Mouse (Mus musculus) thymus, adult 2 months (tissue): Measurements from ENCODE around the gene Pgf.

Experiments used
- CTCF ChIP-seq: fragments of 200-500 bp; IDR thresholded peaks from 2 replicates; pipeline ENCODE4 v1.5.1; 2012; ENCODE audit warnings: mild to moderate bottlenecking, control low read depth, low read length, moderate library complexity, borderline replicate concordance; ENCODE audit not compliant: control insufficient read depth, poor library complexity, insufficient read depth; ENCODE audit errors: extremely low read depth
- POLR2A ChIP-seq: fragments of 200-500 bp; IDR thresholded peaks from 2 replicates; pipeline ENCODE4 v1.6.1; 2012; ENCODE audit warnings: mild to moderate bottlenecking, low read length, control low read depth, moderate library complexity; ENCODE audit not compliant: control insufficient read depth, poor library complexity, insufficient read depth; ENCODE audit errors: extremely low read depth

- TF ChIP-seq POLR2A = no peak
- no peak for TF ChIP-seq CTCF
Measured at GRCm38 (mm10) chr12:85197371-85197770, 19.8 kb upstream of the Pgf start.
